8 mouse cellular contexts compared by ENCODE assay signal in the genomic region with DNA sequence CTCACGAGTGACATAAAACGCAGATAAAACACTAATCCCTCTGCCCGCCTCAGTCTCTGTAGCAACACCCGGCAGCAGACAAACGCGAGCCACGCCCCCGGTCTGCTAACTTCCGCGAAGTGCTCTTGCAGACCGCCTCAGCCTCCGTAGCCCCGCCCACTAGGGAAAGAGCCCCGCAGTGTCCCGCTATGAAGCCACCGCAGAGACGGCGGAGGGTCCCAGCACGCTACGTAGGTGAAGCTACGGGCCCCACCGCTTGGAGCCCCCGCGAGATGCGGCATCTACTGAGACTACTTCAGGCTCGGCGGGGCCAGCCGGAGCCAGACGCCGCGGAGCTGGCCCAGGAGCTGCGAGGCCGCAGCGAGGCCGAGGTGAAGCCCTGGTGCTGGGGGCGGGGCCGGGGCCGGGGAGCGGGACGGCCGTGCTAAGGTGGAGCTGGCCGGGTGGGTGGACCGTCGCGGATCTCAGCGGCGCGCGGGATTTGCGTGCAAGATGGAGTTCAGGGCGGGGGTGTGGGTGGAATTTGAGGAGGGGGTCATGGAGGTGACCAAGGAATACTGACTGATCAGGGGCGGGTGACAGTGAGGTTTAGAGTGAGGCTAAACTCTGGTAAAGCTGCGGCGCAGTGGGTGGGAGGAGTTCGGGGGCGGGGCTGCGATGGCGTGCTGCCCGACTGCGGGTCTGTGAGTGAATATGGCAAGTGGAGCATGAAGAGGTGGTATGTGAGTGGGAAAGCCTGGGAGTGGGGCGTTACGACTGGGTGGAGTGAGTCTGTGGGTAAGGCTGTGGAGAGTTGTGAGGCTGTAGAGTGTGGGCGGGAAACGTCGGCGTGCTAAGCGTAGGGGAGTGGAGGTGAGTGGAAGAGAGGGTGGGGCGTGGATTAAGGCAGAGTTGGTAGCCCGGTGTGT. TPM values are rescaled to one million over a fixed set of nuclear protein-coding genes. Genes with fewer than 3 reads are reported as not detected.
DNase-seq lines count a peak whose midpoint lies in the region; ATAC-seq lines count a peak whose summit lies in the region.

A gene (plus strand): TSS at position 147 of the 908 bp plus-strand sequence.

- DNase-seq in MEL-GATA-1-ER (ENCODE audit: extremely low read depth, low read depth), result peak; percentile 86
- peak; percentile 91 for DNase-seq in cerebellum, adult 8-10 months
- DNase-seq in hindbrain, embryonic 10.5 days (ENCODE audit: low spot score), result peak; percentile 95
- peak; percentile 93 to 95 for DNase-seq in layer of hippocampus, postnatal 10 days (ENCODE audit: low spot score in 2 of 2)
- DNase-seq in lung, postnatal 10 days, result peak; percentile 99
- peak; percentile 94 for DNase-seq in ovary, postnatal 36 days (ENCODE audit: low spot score)
- DNase-seq in thymus, postnatal 25 days, result peak; percentile 95

- H3K9me3 ChIP-seq in hindbrain, embryonic 10.5 days, result no peaks in the 10 kb centered on the region

- H3K4me1 ChIP-seq in hindbrain, embryonic 10.5 days (replicated peaks), result peaks cover 58% of the 10 kb centered on the region

- ATAC-seq in frontal cortex, adult (ENCODE audit: low TSS enrichment), result peak; percentile 45

- H3K27me3 ChIP-seq in hindbrain, embryonic 10.5 days (ENCODE audit: insufficient read depth, poor library complexity, severe bottlenecking), result peaks cover 23% of the 10 kb centered on the region

- WGBS in hindbrain, embryonic 10.5 days, result 1% methylated on average over 69 of the region's 69 CpGs

- H3K27ac ChIP-seq in hindbrain, embryonic 10.5 days, result peak within 1 kb of the TSS; percentile 95

- H3K4me3 ChIP-seq in hindbrain, embryonic 10.5 days, result peak within 1 kb of the TSS; percentile 92

- peaks cover 57% of the 10 kb centered on the region for H3K36me3 ChIP-seq in hindbrain, embryonic 10.5 days

RNA-seq across cellular contexts. Expression of the gene that starts here (rescaled TPM):
- 62.1 and 69.8 TPM in 2 replicates for polyA plus RNA-seq in hindbrain, embryonic 10.5 days (2016; fragmentation: Nextera tagmentation; extraction: Ambion mirVana)
- total RNA-seq in layer of hippocampus, postnatal 10 days (2021), result 10 to 100 TPM; 27.1 to 31.2 TPM

Comparison
In these comparisons a context has a peak if more than half of its experiments do, and no peak if none do; other contexts are left out.
1. Peak in every context shown above with its lines: DNase-seq, ATAC-seq, H3K4me3 ChIP-seq and H3K27ac ChIP-seq.